Mouse (Mus musculus) hindbrain, embryonic 16.5 days (tissue): ENCODE data around the gene Adamtsl5. TPM values are rescaled to one million over a fixed set of nuclear protein-coding genes. Genes with fewer than 3 reads are reported as not detected.

Experiments
- ATAC-seq: fragments of 200-750 bp; cut with Nextera tagmentation; 2 replicates; pipeline ENCODE4 v1.8.0; 2017; ENCODE audit warnings: moderate TSS enrichment, moderate library complexity
- H3K27ac ChIP-seq: fragments of 300-500 bp; sonication (generic); 2 replicates; pipeline ENCODE4 v1.5.1; 2014; ENCODE audit warnings: low read depth, mild to moderate bottlenecking, control low read depth, low read length, moderate library complexity
- H3K27me3 ChIP-seq: fragments of 300-500 bp; sonication (generic); replicated peaks from 2 replicates; pipeline ENCODE4 v1.6.1; 2014; ENCODE audit warnings: low read length; ENCODE audit not compliant: control insufficient read depth, insufficient read depth
- H3K36me3 ChIP-seq: fragments of 300-500 bp; sonication (generic); 2 replicates; pipeline ENCODE4 v1.6.1; 2014; ENCODE audit warnings: mild to moderate bottlenecking, low read length, moderate library complexity, mixed read lengths; ENCODE audit not compliant: control insufficient read depth, insufficient read depth
- H3K4me1 ChIP-seq: fragments of 300-500 bp; sonication (generic); 2 replicates; pipeline ENCODE4 v1.6.1; 2014; ENCODE audit warnings: low read depth, low read length; ENCODE audit not compliant: control insufficient read depth, insufficient read depth
- H3K4me2 ChIP-seq: fragments of 300-500 bp; sonication (generic); 2 replicates; pipeline ENCODE4 v1.6.1; 2014; ENCODE audit warnings: mild to moderate bottlenecking, low read length, control low read depth, moderate library complexity
- H3K4me3 ChIP-seq: fragments of 300-500 bp; sonication (generic); 2 replicates; pipeline ENCODE4 v1.5.1; 2014; ENCODE audit warnings: mild to moderate bottlenecking, low read length, control low read depth, moderate library complexity
- H3K9ac ChIP-seq: fragments of 300-500 bp; sonication (generic); 2 replicates; pipeline ENCODE4 v1.6.1; 2014; ENCODE audit warnings: low read depth, mild to moderate bottlenecking, control low read depth, low read length, moderate library complexity
- H3K9me3 ChIP-seq: fragments of 300-500 bp; sonication (generic); 2 replicates; pipeline ENCODE4 v1.6.1; 2014; ENCODE audit warnings: mild to moderate bottlenecking, low read length, moderate library complexity; ENCODE audit not compliant: control insufficient read depth
- WGBS: fragments of 180-500 bp; shearing (Covaris S2); extraction: QIAGEN DNeasy Blood & Tissue Kit; methylation state at CpG from one replicate; pipeline ENCODE4 v1.1.7; 2014; 5-methylcytosine and 5-hydroxymethylcytosine counted together
- polyA plus RNA-seq: library from polyadenylated mRNA; unstranded; fragments of >200 nt; fragmentation: Nextera tagmentation; extraction: Ambion mirVana; gene quantifications from 2 replicates; pipeline ENCODE4 v1.2.1, GENCODE M21; 2015

The Adamtsl5 gene
- polyA plus RNA-seq, 1 experiment from 2014 or later, result 1.1 TPM

GRCm38 (mm10) chr10:80341491-80342304, 6.5 kb downstream of the Adamtsl5 start:
- Histone ChIP-seq H3K9me3 (no peaks in the 10 kb centered on the region), H3K9ac (no peak overlapping the region), H3K4me3 (peak overlapping the region; percentile 41), H3K4me2 (peak overlapping the region; percentile 68), H3K27ac (no peak overlapping the region), H3K4me1 (peaks cover 20% of the 10 kb centered on the region), H3K36me3 (no peaks in the 10 kb centered on the region), H3K27me3 (peaks cover 59% of the 10 kb centered on the region)
- 3% methylated on average over 42 of the region's 47 CpGs for WGBS
- no peak for ATAC-seq

GRCm38 (mm10) chr10:80341026-80341425, 7.2 kb downstream of the Adamtsl5 start:
- no peak overlapping the region for H3K4me2 ChIP-seq
- H3K9me3 ChIP-seq, result no peaks in the 10 kb centered on the region
- H3K36me3 ChIP-seq, result no peaks in the 10 kb centered on the region
- ATAC-seq, result no peak
- H3K4me3 ChIP-seq, result no peak overlapping the region
- H3K27me3 ChIP-seq, result peaks cover 55% of the 10 kb centered on the region
- WGBS, result 15% methylated on average over 21 of the region's 21 CpGs
- no peak overlapping the region for H3K27ac ChIP-seq
- peaks cover 20% of the 10 kb centered on the region for H3K4me1 ChIP-seq
- no peak overlapping the region for H3K9ac ChIP-seq

- peak; percentile 34 for ATAC-seq
Observed at GRCm38 (mm10) chr10:80339941-80340750, 8.1 kb downstream of the Adamtsl5 start.

DNA sequence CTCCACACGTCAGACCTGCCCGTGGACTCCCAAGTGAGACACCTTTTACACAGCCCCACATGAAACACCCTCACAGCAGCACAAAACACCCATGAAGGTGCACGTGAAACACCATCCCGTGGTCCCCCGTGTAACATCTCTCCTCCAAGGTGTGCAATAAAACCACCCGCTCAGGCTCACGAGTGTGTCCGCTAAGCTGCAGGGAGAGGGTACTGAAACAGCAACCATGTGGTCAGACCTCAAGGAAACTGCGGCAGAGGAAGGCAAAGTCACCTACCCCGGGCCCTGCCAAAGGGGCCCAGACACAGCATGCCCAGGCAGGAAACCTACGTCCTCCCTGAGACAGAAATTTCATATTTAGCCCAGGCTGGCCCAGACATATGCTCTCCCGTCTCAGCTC, 11.9 kb downstream of the Adamtsl5 start:
- H3K36me3 ChIP-seq, result no peaks in the 10 kb centered on the region
- H3K9ac ChIP-seq, result no peak overlapping the region
- no peak overlapping the region for H3K4me2 ChIP-seq
- ATAC-seq, result no peak
- no peak overlapping the region for H3K4me3 ChIP-seq
- H3K27ac ChIP-seq, result no peak overlapping the region
- peaks cover 9% of the 10 kb centered on the region for H3K27me3 ChIP-seq
- no peaks in the 10 kb centered on the region; the same call in 1 of the 2 replicates for H3K4me1 ChIP-seq
- WGBS, result 89% methylated on average over 12 of the region's 12 CpGs
- no peaks in the 10 kb centered on the region for H3K9me3 ChIP-seq

More at GRCm38 (mm10) chr10:80339941-80340750, 8.1 kb downstream of the Adamtsl5 start:
- 22% methylated on average over 19 of the region's 19 CpGs for whole genome bisulfite sequencing
- H3K27ac ChIP-seq, result no peak overlapping the region
- H3K9ac ChIP-seq, result no peak overlapping the region; the same call in 1 of the 2 replicates
- H3K9me3 ChIP-seq, result no peaks in the 10 kb centered on the region
- peaks cover 46% of the 10 kb centered on the region for H3K27me3 ChIP-seq
- H3K36me3 ChIP-seq, result no peaks in the 10 kb centered on the region
- H3K4me2 ChIP-seq, result peak overlapping the region; percentile 27
- 0 out of 2 replicates have a peak overlapping the region, but pooled peaks have one; percentile 12 for H3K4me3 ChIP-seq
- peaks cover 20% of the 10 kb centered on the region for H3K4me1 ChIP-seq

- no peaks in the 10 kb centered on the region for H3K9me3 ChIP-seq
- H3K4me2 ChIP-seq, result no peak overlapping the region
- H3K36me3 ChIP-seq, result no peaks in the 10 kb centered on the region
- H3K27ac ChIP-seq, result no peak overlapping the region
- no peak overlapping the region for H3K4me3 ChIP-seq
- H3K4me1 ChIP-seq, result peaks cover 8% of the 10 kb centered on the region
- no peak for ATAC-seq
- no peak overlapping the region for H3K9ac ChIP-seq
- no peaks in the 10 kb centered on the region for H3K27me3 ChIP-seq
- 75% methylated on average over 5 of the region's 5 CpGs for WGBS
Observed at GRCm38 (mm10) chr10:80332525-80332989, 15.7 kb downstream of the Adamtsl5 start.

DNA sequence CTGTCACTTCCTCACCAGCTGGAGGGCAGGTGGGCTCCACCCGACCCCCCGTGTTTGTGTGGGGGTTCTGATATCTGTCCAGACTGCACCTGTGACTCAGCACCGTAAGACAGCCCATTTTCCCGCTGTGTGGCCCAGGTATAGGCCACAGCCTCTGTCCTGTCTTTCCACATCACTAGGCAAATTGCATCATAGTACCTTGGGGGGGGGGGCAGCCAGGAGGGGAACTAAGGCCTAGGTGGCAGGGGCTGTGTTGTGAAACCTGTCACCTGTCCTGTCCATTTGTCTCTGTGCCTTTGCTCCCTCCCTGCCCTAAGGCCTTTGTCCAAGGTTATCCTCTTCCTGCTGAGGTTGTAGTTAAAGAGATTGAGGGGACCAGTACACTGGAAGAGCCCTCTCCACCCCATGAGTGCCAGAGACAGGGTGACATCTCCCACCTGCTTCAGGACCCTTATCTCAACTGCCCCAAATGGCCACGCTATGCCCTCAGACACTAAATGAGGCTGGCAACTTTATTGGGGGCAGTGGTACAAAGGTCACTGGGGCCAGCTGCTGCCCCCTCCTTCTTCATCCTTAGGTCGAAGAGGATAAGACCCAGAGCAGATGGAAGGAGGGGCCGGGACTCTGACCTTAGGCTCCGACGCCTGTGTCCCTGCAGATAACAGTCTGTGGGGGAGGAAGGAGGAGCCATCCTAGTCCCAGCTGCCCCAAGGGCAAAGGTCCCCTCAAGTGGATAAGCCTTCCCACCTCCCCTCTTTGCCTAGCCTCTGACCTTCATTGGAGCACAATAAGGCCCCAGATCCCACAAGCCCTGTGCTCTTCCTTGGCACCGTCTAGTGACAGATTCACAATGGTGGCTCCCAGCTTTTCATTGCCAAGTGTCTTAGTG, 16.3 kb downstream of the Adamtsl5 start:
- no peak for ATAC-seq
- Histone ChIP-seq H3K36me3 (no peaks in the 10 kb centered on the region), H3K4me3 (no peak overlapping the region), H3K4me2 (no peak overlapping the region), H3K9me3 (no peaks in the 10 kb centered on the region), H3K9ac (no peak overlapping the region), H3K4me1 (peaks cover 8% of the 10 kb centered on the region), H3K27me3 (no peaks in the 10 kb centered on the region), H3K27ac (no peak overlapping the region)
- 72% methylated on average over 10 of the region's 10 CpGs for WGBS

- Histone ChIP-seq H3K4me2 (peak overlapping the region; percentile 95; the same call in 1 of the 2 replicates), H3K36me3 (no peaks in the 10 kb centered on the region), H3K4me1 (peaks cover 8% of the 10 kb centered on the region), H3K4me3 (no peak overlapping the region), H3K27ac (no peak overlapping the region), H3K9ac (no peak overlapping the region), H3K27me3 (no peaks in the 10 kb centered on the region), H3K9me3 (no peaks in the 10 kb centered on the region)
- ATAC-seq, result no peak
- 72% methylated on average over 2 of the region's 2 CpGs for WGBS
Observed at GRCm38 (mm10) chr10:80330888-80331287, 17.3 kb downstream of the Adamtsl5 start.

- H3K4me3 ChIP-seq, result peak overlapping the region; percentile 59
- H3K36me3 ChIP-seq, result no peaks in the 10 kb centered on the region
- H3K4me1 ChIP-seq, result peaks cover 8% of the 10 kb centered on the region
- no peak for ATAC-seq
- no peaks in the 10 kb centered on the region for H3K9me3 ChIP-seq
- no peaks in the 10 kb centered on the region for H3K27me3 ChIP-seq
- H3K27ac ChIP-seq, result no peak overlapping the region
- WGBS, result 3% methylated on average over 28 of the region's 41 CpGs
- H3K4me2 ChIP-seq, result peak overlapping the region; percentile 95
- peak overlapping the region; percentile 66 for H3K9ac ChIP-seq
Observed at GRCm38 (mm10) chr10:80330084-80330483, 18.1 kb downstream of the Adamtsl5 start.
